Mouse (Mus musculus) liver, embryonic 16.5 days (tissue): Measurements from ENCODE around the gene Klf2. TPM values are rescaled to one million over a fixed set of nuclear protein-coding genes. Genes with fewer than 3 reads are reported as not detected.

ENCODE experiments used
- ATAC-seq: fragments of 200-750 bp; cut with Nextera tagmentation; 2 replicates; pipeline ENCODE4 v1.8.0; 2017; ENCODE audit warnings: low read depth, mild to moderate bottlenecking, moderate number of reproducible peaks, moderate library complexity
- H3K27ac ChIP-seq: fragments of 300-500 bp; sonication (generic); 2 replicates; pipeline ENCODE4 v1.5.1; 2014; ENCODE audit warnings: mild to moderate bottlenecking, low read length
- H3K27me3 ChIP-seq: fragments of 300-500 bp; sonication (generic); 2 replicates; pipeline ENCODE4 v1.6.1; 2014; ENCODE audit warnings: low read depth, low read length, mixed read lengths; ENCODE audit not compliant: control insufficient read depth, insufficient read depth
- H3K36me3 ChIP-seq: fragments of 300-500 bp; sonication (generic); 2 replicates; pipeline ENCODE4 v1.6.1; 2014; ENCODE audit warnings: mild to moderate bottlenecking; ENCODE audit not compliant: control insufficient read depth, insufficient read depth
- H3K4me1 ChIP-seq: fragments of 300-500 bp; sonication (generic); 2 replicates; pipeline ENCODE4 v1.6.1; 2014; ENCODE audit warnings: low read depth, low read length, mixed read lengths; ENCODE audit not compliant: control insufficient read depth
- H3K4me2 ChIP-seq: fragments of 300-500 bp; sonication (generic); 2 replicates; pipeline ENCODE4 v1.6.1; 2014; ENCODE audit warnings: low read depth, low read length, mixed read lengths
- H3K4me3 ChIP-seq: fragments of 300-500 bp; sonication (generic); 2 replicates; pipeline ENCODE4 v1.5.1; 2014; ENCODE audit warnings: low read depth, mild to moderate bottlenecking, low read length
- H3K9ac ChIP-seq: fragments of 300-500 bp; sonication (generic); 2 replicates; pipeline ENCODE4 v1.6.1; 2014; ENCODE audit warnings: low read depth, low read length
- H3K9me3 ChIP-seq: fragments of 300-500 bp; sonication (generic); replicated peaks from 2 replicates; pipeline ENCODE4 v1.6.1; 2016; ENCODE audit warnings: low read length; ENCODE audit not compliant: control insufficient read depth
- WGBS: fragments of 180-500 bp; shearing (Covaris S2); extraction: QIAGEN DNeasy Blood & Tissue Kit; methylation state at CpG from one replicate; pipeline ENCODE4 v1.1.7; 2014; ENCODE audit not compliant: insufficient replicate concordance; 5-methylcytosine and 5-hydroxymethylcytosine counted together
- polyA plus RNA-seq: library from polyadenylated mRNA; unstranded; fragments of >200 nt; fragmentation: Nextera tagmentation; extraction: Ambion mirVana; gene quantifications from 2 replicates; pipeline ENCODE4 v1.2.1, GENCODE M21; 2015

Gene Klf2
- polyA plus RNA-seq, 1 experiment from 2014 or later = 2.0 TPM

- Histone ChIP-seq H3K27ac (no peak overlapping the region), H3K9me3 (no peaks in the 10 kb centered on the region), H3K36me3 (no peaks in the 10 kb centered on the region), H3K4me2 (no peak overlapping the region), H3K4me3 (no peak overlapping the region), H3K4me1 (no peaks in the 10 kb centered on the region), H3K9ac (no peak overlapping the region), H3K27me3 (no peaks in the 10 kb centered on the region)
- WGBS = 58% methylated on average over 9 of the region's 9 CpGs
- no peak for ATAC-seq
Measured at GRCm38 (mm10) chr8:72300654-72301400, 18.0 kb upstream of the Klf2 start.

- no peak for ATAC-seq
- Histone ChIP-seq H3K36me3 (no peaks in the 10 kb centered on the region), H3K9me3 (no peaks in the 10 kb centered on the region), H3K27ac (no peak overlapping the region), H3K9ac (no peak overlapping the region), H3K4me2 (no peak overlapping the region), H3K4me3 (no peak overlapping the region), H3K4me1 (no peaks in the 10 kb centered on the region), H3K27me3 (no peaks in the 10 kb centered on the region)
- WGBS = 62% methylated on average over 5 of the region's 5 CpGs
Measured at GRCm38 (mm10) chr8:72301497-72301896, 17.3 kb upstream of the Klf2 start.

DNA sequence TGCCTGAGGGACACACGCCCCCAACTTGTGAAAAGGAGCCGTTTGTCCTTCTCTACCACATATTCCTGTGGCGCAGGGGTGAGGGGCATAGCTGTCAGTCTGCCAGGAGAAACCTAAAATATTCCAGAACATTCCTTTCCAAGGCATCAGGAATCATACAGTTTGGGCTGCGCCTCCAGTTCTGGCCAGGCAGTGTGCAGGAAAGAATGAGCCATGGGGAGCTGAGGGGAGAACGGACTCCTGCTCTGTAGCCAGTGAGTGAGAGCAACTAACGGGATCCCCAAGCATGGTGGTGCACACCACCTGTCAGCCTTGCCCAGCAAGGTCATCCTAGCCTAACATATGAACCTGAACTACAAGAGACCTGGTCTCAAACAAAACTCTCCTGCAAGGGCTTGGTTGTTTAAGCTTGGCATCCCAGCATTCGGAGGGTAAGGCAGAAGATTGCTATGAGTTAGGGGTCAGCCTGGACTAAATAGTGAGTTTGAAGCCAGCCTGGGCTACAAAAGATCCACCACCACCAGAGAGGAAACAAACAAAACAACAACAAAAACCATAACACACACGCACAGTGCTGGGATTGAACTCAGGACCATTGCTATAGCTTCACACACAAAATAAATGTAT lies 15.7 kb upstream of the Klf2 start:
- Histone ChIP-seq H3K27ac (no peak overlapping the region), H3K36me3 (no peaks in the 10 kb centered on the region), H3K4me1 (no peaks in the 10 kb centered on the region; the same call in 1 of the 2 replicates), H3K4me2 (no peak overlapping the region), H3K4me3 (no peak overlapping the region), H3K27me3 (no peaks in the 10 kb centered on the region), H3K9me3 (no peaks in the 10 kb centered on the region), H3K9ac (no peak overlapping the region)
- ATAC-seq = no peak
- 50% methylated on average over 8 of the region's 8 CpGs for WGBS

DNA sequence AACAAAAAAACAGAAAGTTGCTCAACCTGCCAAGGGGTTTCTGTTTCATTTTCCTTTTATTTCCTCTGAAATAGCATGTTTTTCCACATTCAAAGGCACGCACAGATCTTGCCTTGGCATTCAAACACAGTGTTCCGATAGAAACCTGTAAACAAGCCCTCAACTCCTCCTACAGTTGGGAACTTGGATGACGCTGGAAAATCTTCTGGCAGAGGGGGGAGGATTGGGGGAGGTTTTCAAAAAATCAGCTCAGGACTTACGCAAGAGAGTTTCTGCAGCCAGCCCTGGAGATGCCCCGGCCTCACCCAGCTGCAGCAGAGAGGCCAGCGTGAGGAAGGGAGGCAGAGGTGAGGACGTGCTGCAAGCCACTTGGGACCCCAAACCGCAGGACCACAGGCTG lies 15.2 kb upstream of the Klf2 start:
- peak; percentile 48; the same call in 1 of the 2 replicates for ATAC-seq
- Histone ChIP-seq H3K4me2 (peak overlapping the region; percentile 25; the same call in 1 of the 2 replicates), H3K4me1 (no peaks in the 10 kb centered on the region; the same call in 1 of the 2 replicates), H3K9ac (no peak overlapping the region), H3K9me3 (no peaks in the 10 kb centered on the region), H3K27me3 (no peaks in the 10 kb centered on the region), H3K4me3 (peak overlapping the region; percentile 26), H3K27ac (no peak overlapping the region), H3K36me3 (no peaks in the 10 kb centered on the region)
- 20% methylated on average over 8 of the region's 8 CpGs for WGBS

GRCm38 (mm10) chr8:72305210-72305905 lies 13.5 kb upstream of the Klf2 start, which contains the start of gene Gm10282:
Gene Gm10282 (minus strand): TSS chr8:72305260.
- WGBS = 63% methylated on average over 14 of the region's 16 CpGs
- no peak within 1 kb of the TSS for H3K9ac ChIP-seq

DNA sequence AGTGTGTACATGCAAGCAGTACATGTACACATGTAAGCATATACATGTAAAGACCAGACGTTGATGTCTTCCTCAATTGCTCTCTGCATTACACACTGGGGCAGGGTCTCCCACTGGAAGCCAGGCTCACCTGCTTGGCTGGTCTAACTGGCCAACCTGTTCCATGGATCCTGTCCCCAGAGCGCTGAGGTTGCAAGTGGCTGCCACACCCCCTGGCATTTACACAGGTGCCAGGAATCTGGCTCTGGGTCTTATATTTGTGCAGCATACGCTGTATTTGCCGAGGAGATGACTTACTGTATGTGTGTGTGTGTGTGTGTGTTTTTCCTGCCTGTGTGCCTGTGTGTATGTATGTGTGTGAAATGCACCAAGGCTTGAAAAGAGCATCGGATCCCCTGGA lies 11.9 kb upstream of the Klf2 start:
- no peaks in the 10 kb centered on the region for H3K36me3 ChIP-seq
- H3K27ac ChIP-seq = no peak overlapping the region
- no peaks in the 10 kb centered on the region for H3K9me3 ChIP-seq
- H3K9ac ChIP-seq = no peak overlapping the region
- no peaks in the 10 kb centered on the region; the same call in 1 of the 2 replicates for H3K4me1 ChIP-seq
- H3K4me3 ChIP-seq = no peak overlapping the region
- ATAC-seq = no peak
- WGBS = 61% methylated on average over 5 of the region's 5 CpGs
- H3K27me3 ChIP-seq = no peaks in the 10 kb centered on the region
- no peak overlapping the region for H3K4me2 ChIP-seq

More at GRCm38 (mm10) chr8:72305210-72305905, 13.5 kb upstream of the Klf2 start, which contains the start of gene Gm10282:
- no peak within 1 kb of the TSS for H3K27ac ChIP-seq
- no peak within 1 kb of the TSS for H3K4me3 ChIP-seq
- no peak for ATAC-seq
- no peaks in the 10 kb centered on the region; the same call in 1 of the 2 replicates for H3K4me1 ChIP-seq
- no peaks in the 10 kb centered on the region for H3K9me3 ChIP-seq
- no peaks in the 10 kb centered on the region for H3K27me3 ChIP-seq
- no peak within 1 kb of the TSS for H3K4me2 ChIP-seq
- no peaks in the 10 kb centered on the region for H3K36me3 ChIP-seq

- no peaks in the 10 kb centered on the region for H3K27me3 ChIP-seq
- no peak overlapping the region for H3K27ac ChIP-seq
- no peaks in the 10 kb centered on the region; the same call in 1 of the 2 replicates for H3K4me1 ChIP-seq
- ATAC-seq = no peak; the same call in 1 of the 2 replicates
- no peak overlapping the region for H3K4me3 ChIP-seq
- no peaks in the 10 kb centered on the region for H3K9me3 ChIP-seq
- no peak overlapping the region for H3K4me2 ChIP-seq
- no peaks in the 10 kb centered on the region for H3K36me3 ChIP-seq
- H3K9ac ChIP-seq = no peak overlapping the region
- 45% methylated on average over 6 of the region's 6 CpGs for whole genome bisulfite sequencing
Measured at GRCm38 (mm10) chr8:72308276-72308675, 10.6 kb upstream of the Klf2 start.

DNA sequence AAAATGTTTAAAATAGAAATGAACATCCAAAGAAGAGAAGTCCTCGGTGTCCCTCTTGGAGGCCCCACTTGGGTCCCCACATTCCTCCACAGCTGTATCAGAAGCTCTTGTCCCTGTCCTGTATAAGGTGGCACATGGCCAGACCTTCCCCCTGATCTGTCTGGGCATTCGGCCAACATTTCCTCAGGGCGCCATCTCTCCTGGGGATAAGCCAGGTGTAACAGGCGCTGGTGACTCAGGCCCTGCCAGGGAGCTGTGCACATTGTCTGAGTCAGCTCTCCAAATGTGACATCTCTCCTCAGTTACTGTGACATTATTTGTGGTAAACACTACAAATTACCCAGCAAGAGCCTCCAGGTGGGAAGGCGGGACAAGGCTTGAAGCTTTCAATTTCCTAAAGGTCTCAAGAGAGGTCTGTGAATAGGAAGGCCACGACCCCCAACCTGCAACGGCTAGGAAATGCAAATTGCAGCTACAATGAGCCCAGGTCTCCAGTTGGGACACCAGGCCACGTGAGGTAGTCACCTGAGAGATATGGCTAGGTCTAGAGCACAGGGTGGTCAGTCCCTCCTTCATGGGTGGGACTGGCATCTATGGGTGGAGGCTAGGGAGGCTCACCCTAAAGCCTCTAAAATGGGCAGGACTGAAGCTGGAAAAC lies 7.9 kb upstream of the Klf2 start:
- ATAC-seq = peak; percentile 83
- no peaks in the 10 kb centered on the region; the same call in 1 of the 2 replicates for H3K4me1 ChIP-seq
- no peak overlapping the region for H3K4me3 ChIP-seq
- H3K36me3 ChIP-seq = no peaks in the 10 kb centered on the region
- no peak overlapping the region for H3K27ac ChIP-seq
- no peak overlapping the region for H3K4me2 ChIP-seq
- no peak overlapping the region for H3K9ac ChIP-seq
- H3K27me3 ChIP-seq = no peaks in the 10 kb centered on the region
- 52% methylated on average over 8 of the region's 8 CpGs for WGBS
- H3K9me3 ChIP-seq = no peaks in the 10 kb centered on the region
